Mouse (Mus musculus) hindbrain, embryonic 11.5 days (tissue): ENCODE measurements at regions not wholly inside any gene's neighbourhood (a gene's known extent, or its start where the extent isn't known, plus 50 kb on each side); places are given as distances from the start of the nearest gene placed in this dataset.

Experiments
- ATAC-seq: fragments of 200-750 bp; cut with Nextera tagmentation; 2 replicates; pipeline ENCODE4 v1.8.0; 2017; ENCODE audit warnings: mild to moderate bottlenecking, moderate TSS enrichment, moderate library complexity; ENCODE audit not compliant: low FRiP score
- DNase-seq: peaks from one replicate; pipeline ENCODE4 v3.0.0-alpha.2; 2015; ENCODE audit warnings: low spot score
- H3K27ac ChIP-seq: fragments of 300-500 bp; sonication (generic); 2 replicates; pipeline ENCODE4 v1.5.1; 2014; ENCODE audit warnings: mild to moderate bottlenecking, low read depth, low read length
- H3K27me3 ChIP-seq: fragments of 300-500 bp; sonication (generic); 2 replicates; pipeline ENCODE4 v1.6.1; 2014; ENCODE audit warnings: mild to moderate bottlenecking, low read length, moderate library complexity, mixed read lengths; ENCODE audit not compliant: control insufficient read depth, insufficient read depth
- H3K36me3 ChIP-seq: fragments of 300-500 bp; sonication (generic); 2 replicates; pipeline ENCODE4 v1.6.1; 2014; ENCODE audit warnings: mild to moderate bottlenecking, low read length, moderate library complexity, mixed read lengths; ENCODE audit not compliant: control insufficient read depth, insufficient read depth
- H3K4me1 ChIP-seq: fragments of 300-500 bp; sonication (generic); replicated peaks from 2 replicates; pipeline ENCODE4 v1.6.1; 2014; ENCODE audit warnings: low read length, mixed read lengths; ENCODE audit not compliant: control insufficient read depth, insufficient read depth
- H3K4me2 ChIP-seq: fragments of 300-500 bp; sonication (generic); replicated peaks from 2 replicates; pipeline ENCODE4 v1.6.1; 2014; ENCODE audit warnings: mild to moderate bottlenecking, low read depth, low read length
- H3K4me3 ChIP-seq: fragments of 300-500 bp; sonication (generic); 2 replicates; pipeline ENCODE4 v1.5.1; 2014; ENCODE audit warnings: low read depth, low read length
- H3K9ac ChIP-seq: fragments of 300-500 bp; sonication (generic); 2 replicates; pipeline ENCODE4 v1.6.1; 2014; ENCODE audit warnings: low read depth, low read length
- H3K9me3 ChIP-seq: fragments of 300-500 bp; sonication (generic); 2 replicates; pipeline ENCODE4 v1.6.1; 2016; ENCODE audit warnings: low read length; ENCODE audit not compliant: control insufficient read depth
- whole genome bisulfite sequencing: fragments of 180-500 bp; shearing (Covaris S2); extraction: QIAGEN DNeasy Blood & Tissue Kit; methylation state at CpG from one replicate; pipeline ENCODE4 v1.1.7; 2014; 5-methylcytosine and 5-hydroxymethylcytosine counted together

DNA sequence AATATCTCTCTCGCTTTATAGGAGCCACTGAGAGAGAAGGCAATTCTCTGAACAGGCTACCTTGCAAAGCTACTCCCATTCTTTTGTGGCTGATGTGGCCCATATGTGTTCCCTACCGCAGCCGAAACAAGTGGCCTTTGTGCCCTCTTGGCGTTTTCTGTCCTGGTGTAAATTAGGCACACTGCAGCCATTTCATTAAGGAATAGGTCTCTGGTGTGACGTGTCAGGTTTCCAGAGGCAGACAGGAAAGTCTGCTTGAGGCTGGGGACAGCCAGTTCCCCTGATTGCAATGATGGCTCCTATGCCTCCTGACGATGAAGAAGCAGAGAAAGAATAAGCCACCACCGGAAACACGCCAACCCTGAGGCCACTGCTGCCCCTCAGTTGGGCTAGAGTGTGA is 59.3 kb upstream of the Bcor start:
- no peaks in the 10 kb centered on the region for H3K4me1 ChIP-seq
- ATAC-seq (no peak), DNase-seq (no peak)
- no peaks in the 10 kb centered on the region for H3K27me3 ChIP-seq
- H3K9me3 ChIP-seq, result no peaks in the 10 kb centered on the region
- 59% methylated on average over 8 of the region's 8 CpGs for WGBS
- H3K4me2 ChIP-seq, result no peak overlapping the region
- H3K4me3 ChIP-seq, result no peak overlapping the region
- H3K27ac ChIP-seq, result no peak overlapping the region
- no peak overlapping the region for H3K9ac ChIP-seq
- H3K36me3 ChIP-seq, result no peaks in the 10 kb centered on the region

DNA sequence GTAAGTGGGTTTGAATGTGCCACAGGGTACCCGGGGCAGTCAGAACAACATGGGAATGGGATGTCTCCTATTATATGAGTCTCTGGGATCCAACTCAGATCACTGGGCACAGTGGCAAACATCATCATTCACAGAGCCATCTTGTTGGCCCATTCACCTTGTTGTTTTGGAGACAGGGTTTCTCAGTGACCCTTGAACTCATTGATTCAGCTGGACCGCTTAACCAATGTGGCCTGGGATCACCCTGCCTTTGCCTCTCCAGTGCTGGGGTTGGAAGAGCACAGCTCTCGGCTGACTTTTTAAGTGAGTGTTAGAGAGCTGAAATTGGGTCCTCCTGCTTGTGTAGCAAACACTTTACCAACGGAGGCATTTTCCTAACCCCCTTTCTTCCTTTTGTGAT is 64.2 kb upstream of the Bcor start:
- no peaks in the 10 kb centered on the region for H3K27me3 ChIP-seq
- no peaks in the 10 kb centered on the region for H3K4me1 ChIP-seq
- no peak overlapping the region for H3K27ac ChIP-seq
- H3K4me3 ChIP-seq, result no peak overlapping the region
- no peak overlapping the region for H3K4me2 ChIP-seq
- H3K9ac ChIP-seq, result no peak overlapping the region
- H3K9me3 ChIP-seq, result no peaks in the 10 kb centered on the region
- ATAC-seq, result no peak
- no peaks in the 10 kb centered on the region for H3K36me3 ChIP-seq
- DNase-seq, result no peak
- 55% methylated on average over 4 of the region's 4 CpGs for WGBS

DNA sequence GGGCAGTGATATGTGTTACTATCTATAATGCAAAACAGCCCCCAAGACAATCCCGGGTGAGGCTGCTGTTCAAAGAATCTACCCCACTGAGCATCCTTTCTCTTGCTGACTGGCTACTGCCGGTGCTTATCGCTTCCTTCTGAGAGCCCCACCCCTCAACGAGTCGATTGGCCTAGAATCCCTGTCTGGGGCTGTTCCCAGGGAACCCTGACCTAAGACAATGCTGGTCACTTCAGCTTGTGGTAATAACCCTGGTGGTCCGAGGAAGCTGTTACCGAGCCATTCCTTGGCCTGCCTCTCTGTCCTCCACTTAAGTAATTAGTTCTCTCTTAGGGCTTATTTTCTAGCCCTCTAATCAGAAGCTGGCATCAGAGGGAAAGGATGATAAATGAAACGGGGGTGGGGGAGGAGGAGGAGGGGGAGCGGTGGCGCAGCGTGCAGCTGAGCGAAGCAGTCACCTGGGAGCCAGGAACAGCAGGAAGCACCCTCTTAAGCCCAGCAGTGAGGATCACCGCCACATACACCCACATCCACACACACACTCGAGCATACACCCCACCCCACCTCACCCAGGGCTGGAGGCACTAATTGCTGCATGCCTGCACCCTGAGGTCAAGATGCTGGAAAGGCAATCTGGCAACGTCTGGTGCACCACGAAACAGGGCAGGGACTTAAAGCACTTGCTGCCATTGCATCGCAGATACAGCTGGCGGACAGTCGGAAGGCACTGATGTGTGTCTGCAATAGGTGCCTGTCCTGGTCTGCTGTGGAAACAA is 65.1 kb upstream of the Bcor start:
- WGBS, result 8% methylated on average over 18 of the region's 19 CpGs
- Histone ChIP-seq H3K4me3 (no peak overlapping the region), H3K36me3 (no peaks in the 10 kb centered on the region), H3K4me1 (no peaks in the 10 kb centered on the region), H3K9ac (no peak overlapping the region), H3K4me2 (peak overlapping the region; percentile 35), H3K27ac (peak overlapping the region; percentile 59; the same call in 1 of the 2 replicates), H3K9me3 (no peaks in the 10 kb centered on the region), H3K27me3 (no peaks in the 10 kb centered on the region)
- ATAC-seq (peak; percentile 60), DNase-seq (peak; percentile 21)

DNA sequence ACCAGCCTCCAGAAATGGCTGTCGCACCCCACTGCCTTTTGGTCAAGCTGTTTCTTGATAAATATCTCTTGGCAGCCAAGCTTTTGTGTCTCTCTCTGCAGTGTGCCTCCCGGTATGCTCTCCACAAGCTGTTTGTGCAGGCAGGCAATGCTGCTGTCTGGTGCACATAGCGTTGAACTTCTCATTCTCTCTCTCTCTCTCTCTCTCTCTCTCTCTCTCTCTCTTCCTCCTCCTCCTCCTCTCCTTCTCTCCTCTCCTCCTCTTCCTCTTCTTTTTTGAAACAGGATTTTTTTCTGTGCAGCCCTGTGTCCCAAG is 65.7 kb upstream of the Bcor start:
- Histone ChIP-seq H3K27me3 (no peaks in the 10 kb centered on the region), H3K36me3 (no peaks in the 10 kb centered on the region), H3K9ac (no peak overlapping the region), H3K4me1 (no peaks in the 10 kb centered on the region), H3K4me3 (no peak overlapping the region), H3K4me2 (peak overlapping the region; percentile 35; the same call in 1 of the 2 replicates), H3K27ac (peak overlapping the region; percentile 59; the same call in 1 of the 2 replicates), H3K9me3 (no peaks in the 10 kb centered on the region)
- ATAC-seq (no peak), DNase-seq (no peak)
- 21% methylated on average over 3 of the region's 3 CpGs for WGBS

DNA sequence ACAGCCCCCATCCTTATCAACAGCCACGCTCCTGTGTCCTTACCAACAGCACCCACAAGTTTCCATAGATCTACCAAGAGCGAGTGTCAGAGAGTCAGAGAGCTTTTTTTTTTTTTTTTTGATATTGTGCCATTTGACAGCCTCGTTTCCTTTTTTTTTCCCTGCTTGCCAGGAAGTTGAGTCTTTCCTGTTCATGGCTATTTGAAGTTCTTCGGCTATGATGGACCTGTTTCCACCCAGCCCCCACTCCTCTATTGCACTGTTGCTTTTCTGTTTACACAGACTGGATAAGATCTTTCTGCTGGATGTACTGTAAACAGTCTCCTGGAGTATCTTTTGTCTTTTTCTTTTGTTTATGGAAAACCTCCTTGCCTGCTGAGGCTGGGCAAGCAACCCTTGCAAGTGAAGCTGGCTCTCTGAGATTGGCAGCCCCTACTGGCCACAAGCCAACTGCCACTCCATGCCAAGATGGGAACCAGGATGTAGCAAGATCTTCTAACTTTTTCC is 80.4 kb upstream of the Bcor start:
- DNase-seq (no peak), ATAC-seq (no peak)
- WGBS, result 67% methylated on average over 4 of the region's 4 CpGs

DNA sequence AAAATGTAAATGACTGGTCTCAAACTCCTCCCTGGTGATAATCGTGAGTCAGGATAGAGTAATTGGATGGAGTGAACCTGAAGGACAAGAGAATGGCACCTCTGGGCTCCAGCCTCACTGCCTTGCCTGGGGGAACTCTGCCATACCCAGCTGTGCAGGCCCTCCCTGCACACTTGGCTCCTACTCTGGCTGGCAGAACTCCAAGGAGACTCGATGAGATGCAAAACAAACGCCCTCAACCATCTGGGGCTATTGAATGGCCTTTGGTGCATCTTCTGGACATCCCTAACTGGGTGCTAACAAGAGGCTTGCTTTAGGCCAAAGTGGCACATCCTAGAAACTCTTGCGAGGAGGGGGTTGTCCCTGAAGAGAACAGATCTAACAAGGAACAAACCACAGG is 81.6 kb upstream of the Bcor start:
- Histone ChIP-seq H3K4me2 (no peak overlapping the region), H3K9me3 (no peaks in the 10 kb centered on the region), H3K36me3 (no peaks in the 10 kb centered on the region), H3K9ac (no peak overlapping the region), H3K27me3 (no peaks in the 10 kb centered on the region), H3K27ac (no peak overlapping the region), H3K4me3 (no peak overlapping the region), H3K4me1 (no peaks in the 10 kb centered on the region)
- no peak for ATAC-seq
- DNase-seq, result no peak
- WGBS, result 67% methylated on average over 4 of the region's 4 CpGs

More for the DNA sequence above, 80.4 kb upstream of the Bcor start:
- Histone ChIP-seq H3K9me3 (no peaks in the 10 kb centered on the region), H3K27ac (no peak overlapping the region), H3K4me2 (no peak overlapping the region), H3K36me3 (no peaks in the 10 kb centered on the region), H3K9ac (no peak overlapping the region), H3K27me3 (no peaks in the 10 kb centered on the region), H3K4me1 (no peaks in the 10 kb centered on the region), H3K4me3 (no peak overlapping the region)

DNA sequence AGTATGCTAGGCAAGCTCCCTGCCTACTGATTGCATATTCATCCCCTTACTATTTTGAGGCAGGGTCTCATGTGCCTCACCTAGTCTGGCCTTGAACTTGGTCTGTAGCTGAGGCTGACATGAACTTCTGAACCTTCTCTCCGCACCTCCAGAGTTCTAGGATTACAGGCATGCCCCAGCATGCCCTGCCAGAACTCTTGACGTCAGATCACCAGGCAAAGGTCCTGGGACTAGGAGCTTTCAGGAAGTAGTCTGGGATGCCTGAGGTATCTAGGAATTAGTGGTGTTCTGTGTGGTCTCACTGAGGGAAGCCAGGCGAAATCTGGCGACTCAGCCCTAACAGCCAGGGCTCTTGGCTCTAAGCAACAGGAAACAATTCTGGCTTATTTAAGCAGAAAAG is 88.9 kb upstream of the Bcor start:
- Histone ChIP-seq H3K36me3 (no peaks in the 10 kb centered on the region), H3K9ac (no peak overlapping the region), H3K27ac (no peak overlapping the region), H3K4me1 (no peaks in the 10 kb centered on the region), H3K27me3 (no peaks in the 10 kb centered on the region), H3K9me3 (no peaks in the 10 kb centered on the region), H3K4me2 (no peak overlapping the region), H3K4me3 (no peak overlapping the region)
- ATAC-seq (no peak), DNase-seq (no peak)
- WGBS, result 63% methylated on average over 4 of the region's 4 CpGs

DNA sequence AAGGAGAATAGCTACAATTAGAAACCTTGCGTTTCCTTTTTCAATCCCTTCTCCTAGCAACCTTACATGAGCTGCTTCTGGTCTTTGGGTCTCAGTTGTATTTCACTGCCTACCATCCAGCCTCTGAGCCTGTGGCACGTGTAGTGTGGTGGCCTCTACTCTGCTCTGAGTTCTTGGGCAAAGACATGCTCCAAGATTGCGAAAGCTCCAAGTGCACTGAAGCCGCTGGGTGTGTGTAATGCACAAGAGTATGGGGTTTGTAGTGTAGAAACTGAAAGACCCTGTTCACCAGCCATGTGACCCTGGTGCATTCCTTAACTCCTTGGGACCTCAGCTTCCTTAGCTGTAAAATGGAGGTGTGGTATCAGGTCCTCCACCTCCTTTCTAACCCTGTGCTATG is 89.8 kb upstream of the Bcor start:
- no peak for ATAC-seq
- 93% methylated on average over 4 of the region's 4 CpGs for WGBS
- no peaks in the 10 kb centered on the region for H3K27me3 ChIP-seq

More for the DNA sequence above, 89.8 kb upstream of the Bcor start:
- H3K36me3 ChIP-seq, result no peaks in the 10 kb centered on the region
- no peak overlapping the region for H3K9ac ChIP-seq
- no peak overlapping the region for H3K4me3 ChIP-seq
- H3K4me2 ChIP-seq, result no peak overlapping the region
- H3K9me3 ChIP-seq, result no peaks in the 10 kb centered on the region
- DNase-seq, result no peak
- no peak overlapping the region for H3K27ac ChIP-seq
- no peaks in the 10 kb centered on the region for H3K4me1 ChIP-seq
